Comparison of ENCODE assay signal across 8 mouse cellular contexts in genomic region chr7:139086195-139087158, GRCm38 (mm10). TPM values are rescaled to one million over a fixed set of nuclear protein-coding genes. Genes with fewer than 3 reads are reported as not detected.
DNase-seq lines count a peak whose midpoint lies in the region; ATAC-seq and TF ChIP-seq lines count a peak whose summit lies in the region.
"Had no signal": no experiment of that assay in that cellular context is flagged by ENCODE, and none has a peak within 500 bp of the region (broad histone marks: within the 10 kb centered on the region; RNA-seq: fewer than 3 reads in every experiment).

No protein-coding gene starts in this region.

- peaks cover 4% of the 10 kb centered on the region; the same call in 1 of the 2 replicates for H3K4me1 ChIP-seq in megakaryocyte, embryonic 14.5 days
- H3K4me1 ChIP-seq in embryonic facial prominence, embryonic 12.5 days, result peaks cover 14% of the 10 kb centered on the region
- H3K4me1 ChIP-seq in heart, postnatal 0 days (ENCODE audit: control insufficient read depth, insufficient read depth), result no peaks in the 10 kb centered on the region
- no peaks in the 10 kb centered on the region; the same call in 1 of the 2 replicates for H3K4me1 ChIP-seq in liver, embryonic 13.5 days (replicated peaks)
- no peaks in the 10 kb centered on the region for H3K4me1 ChIP-seq in stomach, postnatal 0 days (replicated peaks; ENCODE audit: control insufficient read depth, insufficient read depth)

- peak overlapping the region; percentile 75 for H3K4me2 ChIP-seq in embryonic facial prominence, embryonic 12.5 days (replicated peaks)
- H3K4me2 ChIP-seq in heart, postnatal 0 days (ENCODE audit: low read depth, low read length), result peak overlapping the region; percentile 68
- H3K4me2 ChIP-seq in liver, embryonic 13.5 days, result peak overlapping the region; percentile 55
- H3K4me2 ChIP-seq in stomach, postnatal 0 days (replicated peaks; ENCODE audit: low read depth), result peak overlapping the region; percentile 69

- H3K4me3 ChIP-seq in megakaryocyte, embryonic 14.5 days (replicated peaks), result peak overlapping the region; percentile 14
- peak overlapping the region; percentile 63 for H3K4me3 ChIP-seq in embryonic facial prominence, embryonic 12.5 days
- peak overlapping the region; percentile 49 for H3K4me3 ChIP-seq in heart, postnatal 0 days (ENCODE audit: low read depth, low read length)
- peak overlapping the region; percentile 37 for H3K4me3 ChIP-seq in liver, embryonic 13.5 days (replicated peaks)
- H3K4me3 ChIP-seq in stomach, postnatal 0 days (ENCODE audit: low read depth, low read length), result peak overlapping the region; percentile 53
- H3K4me3 ChIP-seq: myocyte had no signal

- peaks cover 88% of the 10 kb centered on the region for H3K27me3 ChIP-seq in megakaryocyte, embryonic 14.5 days (replicated peaks)
- peaks cover 14% of the 10 kb centered on the region; the same call in 1 of the 2 replicates for H3K27me3 ChIP-seq in embryonic facial prominence, embryonic 12.5 days
- H3K27me3 ChIP-seq in heart, postnatal 0 days (ENCODE audit: control insufficient read depth, insufficient read depth, low read length), result peaks cover 61% of the 10 kb centered on the region
- H3K27me3 ChIP-seq in liver, embryonic 13.5 days, result peaks cover 62% of the 10 kb centered on the region
- H3K27me3 ChIP-seq in stomach, postnatal 0 days (ENCODE audit: control insufficient read depth, insufficient read depth, low read length), result no peaks in the 10 kb centered on the region

- no peaks in the 10 kb centered on the region for H3K36me3 ChIP-seq in megakaryocyte, embryonic 14.5 days (replicated peaks; ENCODE audit: low read length)
- peaks cover 20% of the 10 kb centered on the region for H3K36me3 ChIP-seq in embryonic facial prominence, embryonic 12.5 days
- no peaks in the 10 kb centered on the region for H3K36me3 ChIP-seq in heart, postnatal 0 days (replicated peaks; ENCODE audit: control insufficient read depth, insufficient read depth, low read length)
- H3K36me3 ChIP-seq in liver, embryonic 13.5 days, result no peaks in the 10 kb centered on the region
- H3K36me3 ChIP-seq in stomach, postnatal 0 days (ENCODE audit: control insufficient read depth, insufficient read depth, low read length), result no peaks in the 10 kb centered on the region

- DNase-seq in heart, postnatal 0 days (ENCODE audit: low spot score), result no peak
- no peak for DNase-seq in liver, embryonic 13.5 days
- DNase-seq in stomach, postnatal 0 days (ENCODE audit: low spot score), result no peak

- WGBS in embryonic facial prominence, embryonic 12.5 days, result 2% methylated on average over 61 of the region's 61 CpGs
- WGBS in heart, postnatal 0 days, result 3% methylated on average over 61 of the region's 61 CpGs
- WGBS in liver, embryonic 13.5 days (ENCODE audit: insufficient replicate concordance), result 6% methylated on average over 61 of the region's 61 CpGs
- WGBS in stomach, postnatal 0 days, result 3% methylated on average over 61 of the region's 61 CpGs

- H3K9ac ChIP-seq in embryonic facial prominence, embryonic 12.5 days, result peak overlapping the region; percentile 77
- no peak overlapping the region for H3K9ac ChIP-seq in heart, postnatal 0 days (replicated peaks; ENCODE audit: low read depth, low read length)
- no peak overlapping the region for H3K9ac ChIP-seq in liver, embryonic 13.5 days
- H3K9ac ChIP-seq in stomach, postnatal 0 days (ENCODE audit: low read length), result peak overlapping the region; percentile 61

- TF ChIP-seq EP300 in heart, postnatal 0 days (IDR thresholded peaks at IDR 0.05; ENCODE audit: low read depth), result no peak
- TF ChIP-seq EP300 in stomach, postnatal 0 days (optimal IDR thresholded peaks at IDR 0.05), result no peak

- no peak overlapping the region for H3K27ac ChIP-seq in embryonic facial prominence, embryonic 12.5 days
- H3K27ac ChIP-seq in heart, postnatal 0 days (ENCODE audit: low read depth), result no peak overlapping the region
- H3K27ac ChIP-seq in liver, embryonic 13.5 days, result no peak overlapping the region
- no peak overlapping the region for H3K27ac ChIP-seq in stomach, postnatal 0 days (replicated peaks)

- no peak for TF ChIP-seq CTCF in heart, postnatal 0 days (IDR thresholded peaks at IDR 0.05; ENCODE audit: low read depth)
- TF ChIP-seq CTCF in stomach, postnatal 0 days (IDR thresholded peaks at IDR 0.05; ENCODE audit: low read depth), result no peak

- no peaks in the 10 kb centered on the region for H3K9me3 ChIP-seq in megakaryocyte, embryonic 14.5 days
- no peaks in the 10 kb centered on the region for H3K9me3 ChIP-seq in embryonic facial prominence, embryonic 12.5 days
- no peaks in the 10 kb centered on the region for H3K9me3 ChIP-seq in heart, postnatal 0 days (replicated peaks; ENCODE audit: control insufficient read depth, low read length)
- no peaks in the 10 kb centered on the region for H3K9me3 ChIP-seq in liver, embryonic 13.5 days (replicated peaks)
- no peaks in the 10 kb centered on the region for H3K9me3 ChIP-seq in stomach, postnatal 0 days (ENCODE audit: control insufficient read depth, low read length)

- no peak for ATAC-seq in megakaryocyte, adult 5-6 weeks (ENCODE audit: poor library complexity, severe bottlenecking)
- ATAC-seq in embryonic facial prominence, embryonic 12.5 days (ENCODE audit: insufficient number of reproducible peaks, insufficient read depth, low FRiP score, low TSS enrichment), result peak; percentile 47; the same call in 1 of the 2 replicates
- peak; percentile 35; the same call in 1 of the 2 replicates for ATAC-seq in heart, postnatal 0 days (ENCODE audit: insufficient read depth, low read depth)
- no peak for ATAC-seq in liver, embryonic 13.5 days (ENCODE audit: low read depth)
- peak; percentile 50 for ATAC-seq in stomach, postnatal 0 days (ENCODE audit: low FRiP score, low TSS enrichment)
- no peak for ATAC-seq in granulocyte monocyte progenitor cell, adult 5-6 weeks (replicated peaks; ENCODE audit: poor library complexity, severe bottlenecking)

RNA-seq across cellular contexts. Expression of gene Dpysl4, which starts 0.7 kb away (rescaled TPM):
- polyA plus RNA-seq in megakaryocyte, embryonic 14.5 days (2012; ENCODE audit: insufficient read depth, low replicate concordance), result not detected in 2 replicates
- total RNA-seq in megakaryocyte, adult 5-6 weeks (2015), result not detected in 2 replicates
- total RNA-seq in megakaryocyte, adult 5-6 weeks (2017), result not detected in 2 replicates
- 52.8 and 62.3 TPM in 2 replicates for polyA plus RNA-seq in embryonic facial prominence, embryonic 12.5 days (2016; fragmentation: Nextera tagmentation; extraction: Ambion mirVana)
- 0.11 and 4.1 TPM in 2 replicates for total RNA-seq in heart, postnatal 0 days (2014; rRNA removed; ENCODE audit: low replicate concordance)
- polyA plus RNA-seq in heart, postnatal 0 days (2015; fragmentation: Nextera tagmentation; extraction: Ambion mirVana), result 0.75 and 1.3 TPM in 2 replicates
- 0.86 and 0.92 TPM in 2 replicates for polyA plus RNA-seq in liver, embryonic 13.5 days (2015; fragmentation: Nextera tagmentation; extraction: Ambion mirVana)
- polyA plus RNA-seq in stomach, postnatal 0 days (2015; fragmentation: Nextera tagmentation; extraction: Ambion mirVana), result 4.8 and 5.1 TPM in 2 replicates
- not detected in 2 replicates for total RNA-seq in granulocyte monocyte progenitor cell, adult 5-6 weeks (2014; fragmentation: Nextera tagmentation)
- total RNA-seq in granulocyte monocyte progenitor cell, adult 5-6 weeks (2017), result not detected in 2 replicates
- polyA plus RNA-seq: myocyte had no signal

Comparison
In these comparisons a context has a peak if more than half of its experiments do, and no peak if none do; other contexts are left out.
1. ATAC-seq: peak in embryonic facial prominence, embryonic 12.5 days (single experiment), heart, postnatal 0 days (single experiment) and stomach, postnatal 0 days (single experiment); none in megakaryocyte, adult 5-6 weeks (single experiment), liver, embryonic 13.5 days (single experiment) and granulocyte monocyte progenitor cell, adult 5-6 weeks (single experiment).
2. H3K9ac ChIP-seq: peak in embryonic facial prominence, embryonic 12.5 days (single experiment) and stomach, postnatal 0 days (single experiment); none in heart, postnatal 0 days (single experiment) and liver, embryonic 13.5 days (single experiment).
3. Peak in every context shown above with its lines, with median percentiles within 50 percentile points of each other: H3K4me3 ChIP-seq and H3K4me2 ChIP-seq.